Mouse (Mus musculus) ovary, adult 10 weeks (tissue): ENCODE data around the gene Dcxr. TPM values are rescaled to one million over a fixed set of nuclear protein-coding genes. Genes with fewer than 3 reads are reported as not detected.

ENCODE experiments used
- polyA plus RNA-seq: library from polyadenylated mRNA; stranded (reverse); fragments of 350-450 nt; fragmentation: Illumina TruSeq; extraction: RNeasy Lipid Tissue Mini Kit (QIAGEN cat#74804); gene quantifications from one replicate; pipeline ENCODE4 v1.2.3, GENCODE M21; 2014

Dcxr gene
- not detected for polyA plus RNA-seq

DNA sequence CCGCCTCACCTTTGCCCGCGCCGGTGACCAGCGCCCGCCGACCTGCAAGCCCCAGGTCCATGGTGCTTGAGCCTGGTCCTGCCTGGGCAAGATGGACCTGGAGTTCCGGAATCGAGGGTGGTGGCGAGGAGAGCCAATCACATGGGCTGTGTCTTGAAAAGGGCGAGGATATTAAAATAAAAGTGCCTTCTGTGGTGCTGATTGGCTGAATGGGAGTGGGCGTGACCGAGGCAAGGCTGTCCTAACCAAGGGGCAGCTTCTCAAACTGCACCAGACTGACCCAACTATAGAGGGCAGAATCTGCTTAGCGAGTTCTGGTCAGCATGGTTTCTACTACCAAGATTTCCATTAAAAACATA lies at the start of gene Dcxr:
Gene Dcxr (minus strand): TSS at position 113 of the 359 bp plus-strand sequence.

DNA sequence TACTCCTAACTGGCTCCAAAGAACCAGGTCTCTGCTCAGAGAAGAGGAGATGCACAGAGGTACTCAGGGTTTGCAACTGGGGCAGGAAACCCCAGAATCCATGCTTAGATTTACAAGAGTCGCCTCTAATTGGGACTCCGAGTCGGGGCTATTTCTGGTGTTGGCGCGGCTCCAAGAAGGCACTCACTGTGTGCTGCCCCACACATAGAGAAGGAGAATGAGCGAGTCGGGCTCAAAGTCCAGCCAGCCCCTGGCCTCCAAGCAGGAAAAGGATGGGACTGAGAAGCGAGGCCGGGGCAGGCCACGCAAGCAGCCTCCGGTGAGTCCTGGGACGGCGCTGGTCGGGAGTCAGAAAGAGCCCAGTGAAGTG lies 35.6 kb upstream of the Dcxr start, which contains the start of gene Hmga1b:
Gene Hmga1b (plus strand): TSS at position 123 of the 370 bp plus-strand sequence.

DNA sequence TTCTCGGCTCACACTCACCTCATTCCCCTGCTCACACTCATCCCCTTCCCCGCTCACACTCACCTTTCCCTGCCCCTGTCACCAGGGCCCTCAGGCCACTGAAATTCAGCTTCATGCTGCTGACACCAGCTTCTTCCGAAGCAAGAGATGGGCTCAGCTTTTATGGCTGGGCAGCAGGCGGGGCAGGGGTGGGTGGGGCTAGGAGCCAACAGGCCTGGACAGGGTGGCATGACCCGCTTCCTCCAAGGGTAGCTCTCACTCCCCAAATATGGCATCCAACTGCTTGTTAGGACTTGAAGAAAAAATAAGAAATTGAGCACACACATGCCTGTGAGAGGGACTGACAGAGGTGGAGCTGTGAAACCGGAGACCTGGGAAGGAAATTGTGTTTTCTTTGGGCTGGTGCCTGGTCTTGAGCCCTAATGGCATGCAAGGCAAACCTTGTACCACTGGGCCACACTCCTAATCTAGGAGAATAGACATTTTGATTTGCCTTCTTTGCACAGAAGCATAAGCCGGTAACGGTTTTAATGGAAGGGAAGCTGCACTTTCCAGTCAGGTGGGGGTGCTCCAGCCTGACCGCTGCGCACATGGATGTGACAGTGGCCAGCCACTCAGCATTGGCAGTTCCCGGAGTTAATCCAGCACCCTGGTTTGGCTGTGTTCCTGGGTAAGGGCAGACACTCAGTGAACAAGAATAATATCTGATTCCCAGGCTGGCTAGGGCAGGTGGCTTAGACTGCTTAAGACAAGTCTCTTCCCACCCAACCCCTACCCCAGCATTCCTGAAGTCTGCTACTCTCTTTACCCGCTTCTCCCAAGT lies 5.0 kb upstream of the Dcxr start, which contains the start of gene Cbr2:
Gene Cbr2 (minus strand): TSS at position 257 of the 823 bp plus-strand sequence.

DNA sequence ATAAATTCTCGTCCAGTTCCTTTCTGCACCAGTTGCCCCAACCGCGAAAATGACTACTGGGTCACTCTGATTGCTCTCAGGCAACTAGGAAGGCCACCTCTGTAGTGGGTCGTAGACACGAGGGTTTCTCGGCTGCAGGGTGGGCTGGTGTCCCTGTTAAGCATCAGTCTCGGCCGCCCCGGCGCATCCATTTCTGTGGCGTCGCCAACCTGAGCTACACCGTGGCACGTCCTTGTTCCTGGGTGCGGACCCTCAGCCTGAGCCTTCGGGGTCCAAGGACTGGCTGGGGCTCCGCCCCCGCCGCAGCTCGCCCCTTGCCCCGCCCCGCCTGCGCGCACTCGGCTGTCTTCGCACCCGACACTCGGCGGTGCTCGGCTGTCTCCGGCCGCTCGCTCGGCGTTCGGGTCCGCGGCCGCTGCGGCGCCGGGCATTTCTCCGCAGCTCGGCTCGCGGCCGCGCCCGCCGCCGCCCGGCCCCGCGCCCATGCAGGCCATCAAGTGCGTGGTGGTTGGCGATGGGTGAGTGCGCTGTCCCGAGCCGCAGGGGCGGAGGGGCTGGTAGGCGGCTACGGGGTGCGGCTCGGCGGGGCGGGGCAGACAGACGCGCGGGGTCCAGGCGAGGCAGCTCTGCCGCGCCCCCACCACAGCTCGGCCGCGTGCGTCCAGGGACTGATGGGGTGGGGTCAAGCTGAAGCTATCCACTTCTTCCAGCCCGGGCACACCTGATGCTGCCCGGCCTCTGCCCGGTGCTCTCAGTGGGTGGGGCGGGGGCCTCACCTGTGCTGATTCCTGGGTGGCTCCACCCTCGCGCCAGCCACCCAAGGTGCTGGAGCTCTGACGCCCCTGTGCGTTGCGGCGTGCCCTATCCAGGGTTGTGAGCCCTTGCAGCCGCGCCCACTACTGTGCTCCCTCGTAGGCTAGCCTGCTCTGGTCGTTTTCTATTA lies 5.7 kb downstream of the Dcxr start, which contains the start of gene Rac3:
Gene Rac3 (plus strand): TSS at position 347 of the 943 bp plus-strand sequence.

DNA sequence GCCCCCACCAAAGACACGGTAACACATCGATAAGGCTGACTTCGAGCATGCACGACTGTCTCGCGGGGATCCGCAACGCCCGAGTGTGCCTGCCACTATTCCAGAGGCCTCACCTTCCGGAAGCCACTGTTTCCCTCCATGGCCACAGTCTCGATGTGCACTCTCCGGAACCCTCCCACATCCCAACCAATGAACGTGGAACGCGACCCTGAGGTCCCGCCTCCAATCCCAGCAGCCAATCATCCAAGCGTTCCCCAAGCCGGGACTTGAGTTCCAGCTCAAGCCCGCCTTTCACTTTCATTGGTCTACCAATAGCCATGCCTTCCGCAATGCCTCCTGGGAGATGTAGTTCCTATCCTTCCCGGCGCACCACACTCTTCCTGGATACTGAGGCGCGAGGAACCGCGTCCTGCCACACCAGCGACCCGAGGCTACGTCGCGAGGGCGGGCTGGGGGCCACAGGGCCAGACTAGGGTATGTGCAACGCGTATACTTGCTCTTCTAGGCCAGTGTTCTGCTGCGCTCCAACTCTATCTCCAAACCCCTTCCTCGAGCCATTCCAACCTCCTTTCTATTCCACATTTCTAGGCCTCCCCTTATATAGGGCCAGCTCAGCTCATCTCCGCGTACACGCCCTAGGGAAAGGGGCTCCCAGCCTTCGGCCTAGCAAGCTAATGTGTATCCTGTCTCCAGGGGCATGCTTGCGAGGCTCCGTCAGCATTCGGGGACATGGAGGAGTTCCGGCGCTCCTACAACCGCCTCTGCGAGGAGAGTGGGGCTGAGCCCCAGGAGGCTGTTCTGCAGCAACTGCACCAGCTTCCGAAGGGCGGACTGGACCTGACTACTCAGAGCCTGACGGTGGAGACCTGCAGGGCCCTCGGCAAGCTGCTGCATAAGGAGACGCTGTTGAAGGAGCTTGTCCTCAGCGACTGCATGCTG lies 13.2 kb downstream of the Dcxr start, which contains the start of the genes Cenpx and Lrrc45:
Gene Cenpx (minus strand): TSS at position 159 of the 939 bp plus-strand sequence.
Gene Lrrc45 (plus strand): TSS at position 346 of the 939 bp plus-strand sequence.

Other genes with a start within 250 kb of the Dcxr start
- 1.2 TPM for gene Mrpl12, start 242.7 kb downstream of the Dcxr start, polyA plus RNA-seq
- gene Slc25a10, start 235.4 kb downstream of the Dcxr start, polyA plus RNA-seq, result not detected
- gene Gcgr, start 196.6 kb downstream of the Dcxr start, polyA plus RNA-seq, result not detected
- gene Mcrip1, start 177.6 kb downstream of the Dcxr start, polyA plus RNA-seq, result 1.5 TPM
- not detected for gene Ppp1r27, start 176.1 kb downstream of the Dcxr start, polyA plus RNA-seq
- 235 TPM for gene P4hb, start 154.0 kb downstream of the Dcxr start, polyA plus RNA-seq
- gene Arhgdia, start 145.7 kb downstream of the Dcxr start, polyA plus RNA-seq, result 29.1 TPM
- 37.9 TPM for gene Alyref, start 128.9 kb downstream of the Dcxr start, polyA plus RNA-seq
- 5.8 TPM for gene Anapc11, start 128.9 kb downstream of the Dcxr start, polyA plus RNA-seq
- not detected for gene Npb, start 118.8 kb downstream of the Dcxr start, polyA plus RNA-seq
- 3.4 TPM for gene Pcyt2, start 109.3 kb downstream of the Dcxr start, polyA plus RNA-seq
- 3.2 TPM for gene Sirt7, start 102.0 kb downstream of the Dcxr start, polyA plus RNA-seq
- gene Mafg, start 93.7 kb downstream of the Dcxr start, polyA plus RNA-seq, result 10.4 TPM
- gene Pycr1, start 83.5 kb downstream of the Dcxr start, polyA plus RNA-seq, result 1.6 TPM
- gene Myadml2, start 79.1 kb downstream of the Dcxr start, polyA plus RNA-seq, result not detected
- gene Notum, start 66.1 kb downstream of the Dcxr start, polyA plus RNA-seq, result not detected
- gene Aspscr1, start 54.3 kb downstream of the Dcxr start, polyA plus RNA-seq, result 0.77 TPM
- not detected for gene Cenpx, start 13.5 kb downstream of the Dcxr start, polyA plus RNA-seq
- 0.40 TPM for gene Lrrc45, start 13.4 kb downstream of the Dcxr start, polyA plus RNA-seq
- gene Rac3, start 5.8 kb downstream of the Dcxr start, polyA plus RNA-seq, result not detected
- gene Cbr2, start 4.8 kb upstream of the Dcxr start, polyA plus RNA-seq, result not detected
- not detected for gene Hmga1b, start 35.5 kb upstream of the Dcxr start, polyA plus RNA-seq
- not detected for gene Rfng, start 56.9 kb upstream of the Dcxr start, polyA plus RNA-seq
- 10.9 TPM for gene Gps1, start 57.0 kb upstream of the Dcxr start, polyA plus RNA-seq
- gene Dus1l, start 69.1 kb upstream of the Dcxr start, polyA plus RNA-seq, result 3.3 TPM
- 2.1 TPM for gene Fasn, start 97.3 kb upstream of the Dcxr start, polyA plus RNA-seq
- gene Ccdc57, start 205.6 kb upstream of the Dcxr start, polyA plus RNA-seq, result 1.1 TPM
- gene Slc16a3, start 221.2 kb upstream of the Dcxr start, polyA plus RNA-seq, result 0.17 TPM